Mouse (Mus musculus) heart, embryonic 10.5 days (tissue): ENCODE measurements around the gene Smg1. TPM values are rescaled to one million over a fixed set of nuclear protein-coding genes. Genes with fewer than 3 reads are reported as not detected.
"Not testable (repeated sequence)": the region's sequence is repeated elsewhere in the genome, so short reads cannot be mapped to it uniquely, and the experiment has no call there.

Experiments
- DNase-seq: peaks from one replicate; pipeline ENCODE4 v3.0.0-alpha.2; 2017; ENCODE audit warnings: low spot score
- H3K27ac ChIP-seq: fragments of 300-500 bp; sonication (generic); 2 replicates; pipeline ENCODE4 v1.5.1; 2016; ENCODE audit warnings: mild to moderate bottlenecking
- H3K27me3 ChIP-seq: fragments of 300-500 bp; sonication (generic); 2 replicates; pipeline ENCODE4 v1.6.1; 2016; ENCODE audit warnings: mild to moderate bottlenecking; ENCODE audit not compliant: poor library complexity, insufficient read depth, severe bottlenecking
- H3K36me3 ChIP-seq: fragments of 300-500 bp; sonication (generic); 2 replicates; pipeline ENCODE4 v1.6.1; 2016; ENCODE audit warnings: mild to moderate bottlenecking, moderate library complexity
- H3K4me1 ChIP-seq: fragments of 300-500 bp; sonication (generic); 2 replicates; pipeline ENCODE4 v1.6.1; 2016; ENCODE audit warnings: mild to moderate bottlenecking
- H3K4me3 ChIP-seq: fragments of 300-500 bp; sonication (generic); 2 replicates; pipeline ENCODE4 v1.5.1; 2016; ENCODE audit warnings: mild to moderate bottlenecking, moderate library complexity
- H3K9me3 ChIP-seq: fragments of 300-500 bp; sonication (generic); 2 replicates; pipeline ENCODE4 v1.6.1; 2016; ENCODE audit warnings: mild to moderate bottlenecking, moderate library complexity
- WGBS: fragments of 180-500 bp; shearing (Covaris S2); methylation state at CpG from one replicate; pipeline ENCODE4 v1.1.7; 2016; 5-methylcytosine and 5-hydroxymethylcytosine counted together
- polyA plus RNA-seq: library from polyadenylated mRNA; unstranded; fragments of >200 nt; fragmentation: Nextera tagmentation; extraction: Ambion mirVana; gene quantifications from 2 replicates; pipeline ENCODE4 v1.2.1, GENCODE M21; 2016

The Smg1 gene
- polyA plus RNA-seq, 1 experiment from 2014 or later, result 12.4 TPM

DNA sequence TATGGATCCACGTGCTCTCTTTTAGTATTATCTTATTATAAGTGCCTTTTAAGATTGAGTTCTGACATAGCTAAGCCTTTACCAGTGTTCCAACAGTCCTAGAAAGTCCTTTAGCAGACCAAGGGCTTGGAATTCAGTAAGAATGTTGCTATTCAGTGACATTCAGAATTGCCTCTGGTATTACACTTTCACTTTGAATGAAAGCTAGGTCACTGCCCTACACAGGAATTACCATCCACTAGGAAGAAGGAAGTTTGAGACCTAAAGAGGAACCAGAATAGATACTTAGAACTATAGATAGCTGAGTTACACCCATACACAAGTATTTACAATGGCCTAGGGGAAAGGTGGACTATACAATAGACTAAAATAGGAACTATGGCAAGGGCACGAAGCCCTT lies 73.3 kb downstream of the Smg1 start:
- 82% methylated on average over 2 of the region's 2 CpGs for WGBS
- H3K4me1 ChIP-seq, H3K27ac ChIP-seq, DNase-seq, H3K9me3 ChIP-seq, H3K27me3 ChIP-seq, H3K4me3 ChIP-seq: not testable (repeated sequence)
- H3K36me3 ChIP-seq, result peaks cover 77% of the 10 kb centered on the region

DNA sequence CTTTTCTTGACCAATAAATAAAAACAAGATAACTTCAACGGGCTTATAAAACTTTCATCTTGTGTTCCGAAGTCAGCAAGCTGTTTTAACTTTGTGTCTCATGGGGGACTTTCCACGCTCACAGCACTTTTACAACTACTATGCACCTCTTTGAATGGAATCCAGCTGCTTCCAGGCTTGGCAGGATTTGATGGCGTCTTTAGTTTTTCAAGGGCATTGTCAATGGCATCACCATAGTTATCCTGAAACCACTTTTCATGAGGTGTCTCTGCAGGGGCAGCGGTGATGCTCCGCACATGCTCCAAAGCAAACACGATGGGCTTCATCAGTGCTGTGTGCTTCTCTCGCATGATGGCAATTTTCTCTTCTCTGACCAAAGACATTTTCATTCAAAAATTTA lies 80.5 kb downstream of the Smg1 start:
- no peaks in the 10 kb centered on the region for H3K27me3 ChIP-seq
- no peaks in the 10 kb centered on the region for H3K4me1 ChIP-seq
- H3K36me3 ChIP-seq, result peaks cover 73% of the 10 kb centered on the region
- H3K27ac ChIP-seq, result no peak overlapping the region
- no peaks in the 10 kb centered on the region for H3K9me3 ChIP-seq
- 94% methylated on average over 8 of the region's 8 CpGs for WGBS
- no peak for DNase-seq
- no peak overlapping the region for H3K4me3 ChIP-seq

DNA sequence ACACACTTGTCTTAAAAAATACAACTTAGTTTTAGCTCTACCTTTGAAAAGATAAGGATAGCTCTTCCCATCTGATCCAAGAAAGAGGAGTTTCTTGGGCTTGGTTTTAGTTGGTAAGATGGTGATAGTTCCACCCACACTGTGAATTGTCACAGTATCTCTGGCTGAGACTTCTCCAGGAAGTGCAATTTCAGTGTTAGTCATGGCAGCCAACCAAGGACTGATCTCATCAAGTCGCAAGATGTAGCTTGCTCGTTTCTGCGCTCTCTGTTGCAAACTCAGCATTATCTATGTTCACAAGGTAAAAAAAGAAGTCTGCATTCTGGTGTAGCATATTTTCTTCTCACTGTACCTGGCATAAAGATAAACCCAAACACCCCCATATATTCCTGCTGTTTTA lies 83.3 kb downstream of the Smg1 start:
- WGBS, result 86% methylated on average over 3 of the region's 3 CpGs
- DNase-seq, result no peak
- Histone ChIP-seq H3K4me1 (no peaks in the 10 kb centered on the region), H3K36me3 (peaks cover 74% of the 10 kb centered on the region), H3K27me3 (no peaks in the 10 kb centered on the region), H3K9me3 (no peaks in the 10 kb centered on the region), H3K27ac (no peak overlapping the region), H3K4me3 (no peak overlapping the region)

DNA sequence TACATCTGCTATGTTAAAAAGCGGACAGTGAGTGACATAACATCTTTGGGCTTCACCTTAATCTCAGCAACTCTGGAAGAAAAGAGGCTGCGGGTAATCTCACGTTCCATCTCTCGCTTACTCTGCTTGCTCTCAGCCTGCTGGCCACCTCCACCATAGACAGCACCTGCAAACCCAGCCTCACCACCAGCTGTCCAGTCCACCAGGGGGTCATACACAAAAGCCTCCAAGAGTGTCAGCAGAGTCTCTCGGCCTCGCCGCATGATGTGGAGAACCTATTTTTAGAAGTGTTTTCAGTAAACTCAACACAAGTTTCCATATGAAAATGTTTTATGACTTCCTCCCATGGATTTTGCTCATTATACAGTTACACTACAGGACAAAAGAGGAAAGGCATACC lies 87.0 kb downstream of the Smg1 start:
- peaks cover 88% of the 10 kb centered on the region for H3K36me3 ChIP-seq
- H3K9me3 ChIP-seq, result no peaks in the 10 kb centered on the region
- no peaks in the 10 kb centered on the region for H3K27me3 ChIP-seq
- H3K27ac ChIP-seq, result no peak overlapping the region
- H3K4me3 ChIP-seq, result no peak overlapping the region
- H3K4me1 ChIP-seq, result no peaks in the 10 kb centered on the region
- 82% methylated on average over 7 of the region's 7 CpGs for WGBS
- DNase-seq, result no peak

DNA sequence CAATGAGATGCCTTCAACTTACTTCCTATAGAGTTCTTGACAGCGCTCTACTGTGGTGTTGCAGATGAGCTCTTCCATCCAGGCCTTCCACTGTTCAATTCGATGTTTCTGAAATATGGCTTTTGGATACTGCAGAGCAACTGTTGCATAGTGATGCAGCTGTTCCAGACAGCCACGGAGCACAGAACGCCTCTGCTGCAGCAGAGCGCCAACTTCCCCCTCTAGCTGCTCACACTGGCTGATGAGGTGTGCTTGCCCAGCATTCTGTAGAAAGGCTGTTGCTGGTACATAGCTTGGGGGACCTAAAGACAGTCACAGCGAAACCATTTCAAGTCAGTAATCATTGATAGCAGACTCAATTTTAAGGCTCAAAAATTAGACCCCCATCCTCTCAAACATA lies 89.3 kb downstream of the Smg1 start:
- Histone ChIP-seq H3K36me3 (peaks cover 85% of the 10 kb centered on the region), H3K4me1 (no peaks in the 10 kb centered on the region), H3K4me3 (no peak overlapping the region), H3K27ac (no peak overlapping the region), H3K9me3 (no peaks in the 10 kb centered on the region), H3K27me3 (no peaks in the 10 kb centered on the region)
- 91% methylated on average over 6 of the region's 6 CpGs for WGBS
- no peak for DNase-seq

DNA sequence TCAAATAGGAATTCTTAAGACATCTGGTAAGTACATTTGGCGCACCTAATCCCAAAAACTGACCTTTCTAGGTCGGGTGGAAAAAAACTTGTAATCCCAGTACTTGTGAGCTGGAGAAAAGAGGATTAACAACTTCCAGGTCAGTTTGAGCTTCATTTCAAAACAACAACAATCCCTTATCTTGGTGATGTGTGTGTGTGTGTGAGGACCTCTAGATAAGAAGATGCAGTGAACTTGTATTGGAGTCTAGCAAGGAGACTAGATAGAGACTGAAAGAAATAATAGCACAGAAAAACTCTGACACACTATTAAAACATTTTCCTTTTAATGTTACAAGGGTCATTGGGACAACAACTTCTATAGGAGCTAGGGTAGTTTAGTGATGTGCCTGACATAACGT lies 99.9 kb downstream of the Smg1 start:
- WGBS, result 77% methylated on average over 3 of the region's 3 CpGs

DNA sequence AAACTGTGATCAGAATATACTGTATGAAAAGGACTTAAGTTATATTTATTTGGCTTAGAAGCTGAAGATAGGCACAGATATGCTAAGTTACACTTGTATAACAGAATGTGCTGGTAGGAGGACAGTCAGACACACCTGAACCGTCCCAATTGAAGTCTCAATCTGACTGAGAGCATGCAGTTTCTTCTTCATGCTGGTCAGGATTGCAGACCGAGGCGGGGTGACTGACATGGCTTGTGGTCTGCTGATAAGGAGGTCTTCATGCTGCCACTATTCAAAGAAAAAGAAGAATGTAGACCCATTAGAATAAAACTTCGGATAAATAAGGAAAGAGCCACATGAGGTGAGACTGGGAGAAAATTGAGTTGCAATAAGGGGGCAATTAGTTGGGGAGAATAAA lies 100.3 kb downstream of the Smg1 start:
- no peaks in the 10 kb centered on the region for H3K9me3 ChIP-seq
- no peaks in the 10 kb centered on the region for H3K27me3 ChIP-seq
- no peak for DNase-seq
- H3K4me1 ChIP-seq, result no peaks in the 10 kb centered on the region
- H3K27ac ChIP-seq, result no peak overlapping the region
- 67% methylated on average over 4 of the region's 4 CpGs for WGBS
- H3K4me3 ChIP-seq, result no peak overlapping the region
- peaks cover 88% of the 10 kb centered on the region for H3K36me3 ChIP-seq

More for the DNA sequence above, 99.9 kb downstream of the Smg1 start:
- H3K36me3 ChIP-seq, result peaks cover 91% of the 10 kb centered on the region
- H3K4me3 ChIP-seq, result no peak overlapping the region
- H3K9me3 ChIP-seq, result no peaks in the 10 kb centered on the region
- H3K27me3 ChIP-seq, result no peaks in the 10 kb centered on the region
- no peak for DNase-seq
- no peak overlapping the region for H3K27ac ChIP-seq
- no peaks in the 10 kb centered on the region for H3K4me1 ChIP-seq

DNA sequence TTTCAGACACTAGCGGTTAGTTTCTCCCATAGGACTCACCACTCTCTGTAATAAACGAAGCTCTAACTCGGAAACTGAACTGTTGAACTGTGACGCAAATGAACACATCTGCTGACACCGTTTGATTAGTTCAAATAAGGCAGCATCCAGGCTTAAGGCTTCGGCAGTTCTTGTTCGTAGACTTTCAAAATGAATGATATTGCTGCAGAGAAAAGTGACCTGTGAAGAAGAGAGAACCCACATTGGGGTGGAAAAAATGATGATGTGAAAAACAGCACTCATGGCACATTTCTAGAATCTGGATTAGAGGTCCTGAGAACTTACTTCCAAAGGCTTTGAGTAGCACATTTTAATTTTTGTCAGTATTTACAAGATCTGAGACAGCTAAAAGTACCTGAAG lies 102.2 kb downstream of the Smg1 start:
- Histone ChIP-seq H3K36me3 (peaks cover 94% of the 10 kb centered on the region), H3K27ac (no peak overlapping the region), H3K4me3 (no peak overlapping the region), H3K27me3 (no peaks in the 10 kb centered on the region), H3K9me3 (no peaks in the 10 kb centered on the region), H3K4me1 (no peaks in the 10 kb centered on the region)
- DNase-seq, result no peak
- 94% methylated on average over 7 of the region's 7 CpGs for WGBS

DNA sequence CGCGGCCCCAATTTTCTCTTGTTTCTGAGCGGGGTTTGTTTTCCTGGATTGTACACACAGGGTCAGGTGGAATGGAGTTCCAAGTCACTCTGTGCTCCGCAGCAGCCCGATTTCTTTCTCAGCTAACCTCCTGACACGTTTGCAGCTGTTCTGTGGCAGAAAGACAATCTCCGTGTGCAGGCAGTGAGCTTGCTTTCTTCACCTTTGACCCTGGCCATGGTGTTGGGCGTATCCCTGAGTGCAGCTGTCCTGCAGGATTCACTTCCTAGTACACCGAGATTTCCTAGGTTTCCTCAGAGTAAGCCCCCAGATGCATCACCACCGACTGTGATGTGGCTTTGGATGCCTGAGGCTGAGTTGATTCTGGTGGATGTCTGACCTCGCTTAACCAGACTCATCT lies 108.3 kb downstream of the Smg1 start:
- H3K9me3 ChIP-seq, result no peaks in the 10 kb centered on the region
- DNase-seq, result no peak
- no peak overlapping the region for H3K4me3 ChIP-seq
- 89% methylated on average over 11 of the region's 11 CpGs for WGBS
- H3K36me3 ChIP-seq, result peaks cover 54% of the 10 kb centered on the region
- H3K27me3 ChIP-seq, result no peaks in the 10 kb centered on the region
- peaks cover 5% of the 10 kb centered on the region; the same call in 1 of the 2 replicates for H3K4me1 ChIP-seq
- no peak overlapping the region for H3K27ac ChIP-seq

DNA sequence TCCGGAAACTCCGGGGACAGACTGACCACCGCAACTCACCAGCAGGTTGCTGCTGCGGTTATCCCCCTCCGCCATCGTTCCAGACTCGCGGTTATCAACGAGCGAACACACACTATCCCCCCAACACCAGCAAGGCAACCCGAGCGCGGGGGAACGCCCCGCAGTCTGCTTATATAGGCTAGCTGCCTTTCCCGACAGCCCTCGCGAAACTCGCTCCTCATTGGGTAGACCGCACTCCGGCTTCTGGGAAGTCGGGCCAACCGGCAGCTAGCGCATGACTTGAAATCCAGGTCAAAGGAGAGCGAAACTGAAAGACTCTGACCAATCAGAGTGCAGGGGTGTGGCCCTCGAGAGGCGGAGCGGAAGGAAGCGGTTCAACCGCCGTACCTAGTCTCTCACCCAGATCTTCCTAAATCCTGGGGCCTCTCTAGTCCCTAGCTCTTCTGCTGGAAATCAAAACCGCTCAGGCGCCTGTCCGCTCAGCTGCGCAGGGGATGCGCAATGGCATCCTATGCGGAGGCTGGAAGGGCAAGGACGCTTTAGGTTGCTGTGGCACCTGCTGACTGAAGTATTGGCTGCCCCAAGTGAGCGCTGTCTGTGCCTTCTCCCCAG lies 113.9 kb downstream of the Smg1 start, which contains the start of gene Arl6ip1:
TSS of gene Arl6ip1 (minus strand) at position 233 of the 612 bp plus-strand sequence.
- Histone ChIP-seq H3K4me3 (peak within 1 kb of the TSS; percentile 93), H3K4me1 (peaks cover 28% of the 10 kb centered on the region), H3K9me3 (no peaks in the 10 kb centered on the region), H3K36me3 (peaks cover 17% of the 10 kb centered on the region), H3K27ac (peak within 1 kb of the TSS; percentile 95), H3K27me3 (no peaks in the 10 kb centered on the region)
- under 1% methylated on average over 39 of the region's 39 CpGs for WGBS
- DNase-seq, result peak; percentile 99

DNA sequence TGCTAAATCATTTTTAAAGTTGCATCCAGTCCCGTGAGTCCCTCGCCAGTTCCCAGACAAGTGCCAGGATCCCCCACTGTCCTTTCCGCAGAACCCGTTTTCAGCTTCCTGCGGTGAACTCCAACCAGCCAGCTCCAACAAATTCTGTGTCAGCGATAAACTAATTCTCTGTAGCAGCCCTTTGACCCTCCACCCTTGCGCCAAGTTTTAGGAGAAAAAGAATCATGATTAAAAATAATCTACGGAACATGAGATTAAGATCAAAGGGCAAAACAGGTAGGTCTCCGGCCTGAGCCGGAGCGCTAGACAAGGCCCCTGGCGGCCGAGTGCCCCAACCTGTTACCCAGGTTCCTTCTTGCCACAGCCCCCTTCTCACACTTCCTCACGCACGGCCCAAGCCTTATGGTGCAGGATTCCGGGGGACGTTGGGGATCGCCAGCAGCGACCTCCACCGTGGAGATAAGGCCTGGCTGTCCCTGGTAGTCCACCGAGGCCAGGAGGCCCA lies 114.5 kb downstream of the Smg1 start:
- peaks cover 28% of the 10 kb centered on the region for H3K4me1 ChIP-seq
- WGBS, result under 1% methylated on average over 21 of the region's 21 CpGs
- no peaks in the 10 kb centered on the region for H3K27me3 ChIP-seq
- peaks cover 21% of the 10 kb centered on the region for H3K36me3 ChIP-seq
- peak overlapping the region; percentile 93 for H3K4me3 ChIP-seq
- no peak for DNase-seq
- no peaks in the 10 kb centered on the region for H3K9me3 ChIP-seq
- peak overlapping the region; percentile 95 for H3K27ac ChIP-seq

DNA sequence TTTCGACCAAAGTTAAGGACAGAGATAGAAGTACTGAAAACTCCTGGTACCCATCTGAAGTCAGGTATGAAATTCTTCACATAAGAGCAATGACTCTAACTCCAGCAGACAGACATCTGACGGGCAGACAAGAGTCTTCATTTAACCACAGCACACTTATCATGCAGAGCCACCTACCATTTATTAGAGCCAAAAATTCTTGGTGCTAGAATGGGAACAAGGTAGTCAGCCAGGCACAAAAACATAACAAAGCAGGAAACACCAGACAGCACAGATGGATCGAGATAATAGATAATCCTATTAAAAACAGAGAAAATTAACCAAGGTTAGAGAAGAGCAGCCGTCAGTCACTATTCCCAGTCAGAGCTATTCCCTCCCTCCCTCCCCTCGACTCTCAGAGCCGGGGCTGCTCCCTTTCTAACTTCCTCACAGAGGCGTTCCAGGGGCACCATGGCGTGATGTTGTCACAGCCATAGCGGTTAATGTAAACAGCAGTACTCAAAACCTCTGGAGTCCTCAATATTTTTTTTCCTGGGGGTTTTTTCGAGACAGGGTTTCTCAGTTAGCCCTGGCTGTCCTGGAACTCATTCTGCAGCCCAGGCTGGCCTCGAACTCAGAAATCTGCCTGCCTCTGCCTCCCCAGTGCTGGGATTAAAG lies 117.1 kb downstream of the Smg1 start:
- Histone ChIP-seq H3K27ac (no peak overlapping the region), H3K4me3 (no peak overlapping the region), H3K4me1 (peaks cover 28% of the 10 kb centered on the region), H3K36me3 (peaks cover 44% of the 10 kb centered on the region), H3K27me3 (no peaks in the 10 kb centered on the region), H3K9me3 (no peaks in the 10 kb centered on the region)
- DNase-seq, result no peak
- 73% methylated on average over 11 of the region's 11 CpGs for WGBS

DNA sequence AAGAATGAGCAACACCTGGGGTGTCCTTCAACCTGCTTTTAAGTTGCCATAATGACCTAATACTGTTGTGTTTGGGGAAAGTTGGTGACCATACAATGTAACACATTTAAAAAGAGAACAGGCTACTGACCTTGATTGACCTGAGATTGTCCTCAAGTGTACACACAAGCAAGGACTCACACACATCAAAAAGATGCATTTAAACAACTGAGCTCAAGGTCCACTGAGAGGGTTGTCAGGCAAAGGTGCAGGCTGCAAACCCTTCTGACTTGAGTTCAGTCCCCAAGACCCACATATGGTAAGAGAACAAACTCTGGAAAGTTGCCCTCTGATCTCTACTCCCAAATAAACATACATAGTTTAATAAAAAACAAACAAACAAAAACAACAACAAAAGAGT lies 117.7 kb downstream of the Smg1 start:
- Histone ChIP-seq H3K9me3 (no peaks in the 10 kb centered on the region), H3K36me3 (peaks cover 50% of the 10 kb centered on the region), H3K4me1 (peaks cover 28% of the 10 kb centered on the region), H3K27ac (no peak overlapping the region), H3K4me3 (no peak overlapping the region), H3K27me3 (no peaks in the 10 kb centered on the region)
- DNase-seq, result no peak
